Mouse (Mus musculus) brain, embryonic 14.5 days (tissue): ENCODE results near the gene Wdr5.

Experiments
- CTCF ChIP-seq: fragments of 200-500 bp; IDR thresholded peaks from 2 replicates; pipeline ENCODE4 v1.5.1; 2012; ENCODE audit warnings: inconsistent platforms, mild to moderate bottlenecking, moderate library complexity, borderline replicate concordance; ENCODE audit not compliant: insufficient read depth, insufficient read length; ENCODE audit errors: extremely low read depth
- POLR2A ChIP-seq: fragments of 200-500 bp; IDR thresholded peaks from 2 replicates; pipeline ENCODE4 v1.6.1; 2012; ENCODE audit warnings: mild to moderate bottlenecking, inconsistent platforms, borderline replicate concordance; ENCODE audit not compliant: poor library complexity, insufficient read depth, insufficient read length, severe bottlenecking; ENCODE audit errors: extremely low read depth

GRCm38 (mm10) chr2:27539772-27540514 is 25.0 kb downstream of the Wdr5 start:
- no peak for TF ChIP-seq CTCF
- TF ChIP-seq POLR2A = peak; percentile 76; the same call in 1 of the 2 replicates
